Mouse (Mus musculus) T-cell, adult 2 months (primary cell): Measurements from ENCODE around the gene Gm20878.
"Not testable (repeated sequence)": the region's sequence is repeated elsewhere in the genome, so short reads cannot be mapped to it uniquely, and the experiment has no call there.

Experiments used
- DNase-seq: peaks from one replicate; pipeline ENCODE4 v3.0.0; 2022; ENCODE audit warnings: low spot score

Gm20878 gene

GRCm38 (mm10) chr4:41941272-41941671 is at the start of gene Gm20878:
Gene Gm20878, plus strand, starts transcription at chr4:41941572.
- DNase-seq = not testable (repeated sequence)

- not testable (repeated sequence) for DNase-seq
Measured at GRCm38 (mm10) chr4:41903310-41903709, 38.1 kb upstream of the Gm20878 start, which contains the start of gene Gm21541. Gene Gm21541, plus strand, starts transcription at chr4:41903610.

DNA sequence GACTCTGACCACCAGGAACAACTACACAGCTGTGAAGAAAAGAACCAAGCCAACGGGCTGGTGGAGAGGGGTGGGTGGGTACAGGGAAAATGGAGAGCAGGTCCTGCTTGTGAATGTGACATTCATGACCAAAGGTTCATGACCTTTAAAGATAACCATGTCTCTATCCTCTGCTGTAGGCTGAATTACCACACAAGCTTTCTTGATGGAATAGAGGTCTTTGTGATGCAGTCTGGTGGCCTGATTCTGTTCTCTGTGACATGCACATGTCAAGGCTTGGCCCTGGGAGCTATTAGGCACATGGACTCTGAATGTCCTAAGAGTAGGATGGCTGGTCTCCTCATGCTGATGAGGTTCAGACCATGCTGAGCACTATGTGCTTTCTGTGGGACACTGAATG is 24.4 kb downstream of the Gm20878 start, which contains the start of gene Fam205a4:
Gene Fam205a4 (plus strand): TSS at position 301 of the 400 bp plus-strand sequence.
- DNase-seq = not testable (repeated sequence)
